Mouse (Mus musculus): ENCODE data around the gene Adh5.
"Not testable (repeated sequence)": the region's sequence is repeated elsewhere in the genome, so short reads cannot be mapped to it uniquely, and the experiment has no call there.

Adh5 gene

DNA sequence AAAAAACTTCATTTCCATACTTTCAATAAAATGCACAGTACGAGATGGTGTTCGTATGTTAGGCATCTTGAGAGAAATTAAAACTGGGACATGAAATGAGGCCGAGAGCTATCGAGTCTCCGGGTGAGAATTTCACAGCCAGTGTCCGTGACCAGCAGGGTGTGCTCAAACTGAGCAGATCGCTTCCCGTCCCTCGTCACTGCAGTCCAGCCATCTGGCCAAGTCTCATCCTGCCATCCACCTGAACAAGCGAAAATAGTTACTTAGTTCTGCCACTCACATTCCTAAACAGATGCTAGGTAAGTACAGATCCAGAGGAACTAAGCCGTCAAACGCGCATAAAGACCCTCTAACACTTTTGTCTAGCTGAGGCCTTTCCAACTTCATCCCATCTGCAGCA is 17.4 kb downstream of the Adh5 start:
- no peak for DNase-seq (ENCODE audit: low spot score)

- DNase-seq (ENCODE audit: low spot score) = no peak
Observed at GRCm38 (mm10) chr3:138461832-138462231, 18.9 kb downstream of the Adh5 start.

GRCm38 (mm10) chr3:138463137-138463536 is 20.2 kb downstream of the Adh5 start:
- no peak for DNase-seq (ENCODE audit: low spot score)

DNA sequence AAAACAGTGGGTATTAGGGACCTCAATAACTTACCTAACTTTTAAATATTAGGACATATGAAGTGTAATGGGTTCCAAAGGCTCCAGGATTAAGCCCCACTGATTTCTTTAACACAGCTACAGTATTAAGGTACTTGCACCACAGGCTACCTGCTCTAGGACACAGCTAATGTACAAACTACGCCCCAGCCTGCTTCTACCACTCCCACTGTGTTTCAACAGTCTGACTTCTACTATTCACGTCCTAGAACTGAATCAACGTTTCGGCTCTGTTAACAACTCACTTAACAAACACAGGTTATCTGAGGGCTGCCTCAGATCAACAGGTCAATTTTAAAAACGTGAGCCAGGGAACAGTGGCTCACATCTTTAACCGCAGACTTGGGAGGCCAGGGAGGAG is 20.9 kb downstream of the Adh5 start:
- DNase-seq (ENCODE audit: low spot score) = no peak

- DNase-seq (ENCODE audit: low spot score) = no peak
Observed at GRCm38 (mm10) chr3:138464573-138465147, 21.8 kb downstream of the Adh5 start.

DNA sequence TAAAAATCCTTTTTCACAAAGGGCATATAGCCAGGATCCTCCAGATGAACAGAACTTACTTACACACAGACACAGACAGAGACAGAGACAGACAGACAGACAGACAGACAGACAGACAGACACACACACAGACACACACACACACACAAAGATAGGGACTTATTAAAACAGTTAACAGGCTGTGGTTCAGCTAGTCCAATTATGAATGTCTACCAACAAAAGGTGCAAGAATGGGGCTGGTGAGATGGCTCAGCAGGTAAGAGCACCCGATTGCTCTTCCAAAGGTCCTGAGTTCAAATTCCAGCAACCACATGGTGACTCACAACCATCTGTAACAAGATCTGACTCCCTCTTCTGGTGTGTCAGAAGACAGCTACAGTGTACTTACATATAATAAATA is 23.8 kb downstream of the Adh5 start:
- not testable (repeated sequence) for DNase-seq (ENCODE audit: low spot score)

- DNase-seq (ENCODE audit: low spot score) = no peak
Observed at GRCm38 (mm10) chr3:138471066-138471465, 28.2 kb downstream of the Adh5 start.

DNA sequence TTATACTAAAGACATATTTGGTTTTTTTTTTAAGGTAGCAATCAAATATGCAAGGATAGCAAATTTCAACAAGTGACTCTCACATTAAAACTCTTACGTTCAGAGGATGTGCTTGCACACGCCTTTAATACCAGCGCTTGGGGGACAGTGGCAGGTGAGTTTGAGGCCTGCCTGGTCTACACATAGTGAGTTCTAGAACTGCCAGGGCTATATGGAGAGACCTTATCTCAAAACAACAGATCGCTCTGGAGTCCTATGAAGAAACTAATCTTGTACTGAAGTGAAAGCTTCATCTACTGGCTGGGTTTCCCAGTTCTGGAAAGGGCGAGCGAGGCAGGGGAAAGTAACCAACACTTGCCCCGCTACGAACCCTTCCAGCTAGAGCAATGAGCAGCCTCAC is 36.6 kb downstream of the Adh5 start:
- no peak for DNase-seq (ENCODE audit: low spot score)

- DNase-seq (ENCODE audit: low spot score) = no peak
Observed at GRCm38 (mm10) chr3:138481526-138482284, 38.8 kb downstream of the Adh5 start.

DNA sequence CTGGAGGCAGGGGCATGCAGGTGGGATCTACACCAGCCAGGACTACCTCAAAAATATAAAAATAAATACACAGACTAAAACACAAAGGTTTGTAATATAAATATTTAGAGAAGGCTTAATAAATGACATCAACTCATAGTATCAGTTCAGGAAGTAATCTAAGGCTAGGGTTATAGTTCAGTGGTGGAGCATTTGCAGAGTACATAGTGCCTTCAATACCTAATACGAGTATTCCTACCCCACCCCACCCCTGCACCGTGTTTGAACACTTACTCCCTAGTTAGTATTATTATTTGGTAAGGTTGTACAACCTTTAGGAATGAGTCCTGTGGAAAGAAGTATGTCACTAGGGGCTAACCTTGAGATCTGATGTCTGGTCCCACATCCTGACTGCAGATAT is 40.3 kb downstream of the Adh5 start:
- DNase-seq (ENCODE audit: low spot score) = no peak

GRCm38 (mm10) chr3:138488584-138489326 is 45.9 kb downstream of the Adh5 start:
- DNase-seq (ENCODE audit: low spot score) = no peak

DNA sequence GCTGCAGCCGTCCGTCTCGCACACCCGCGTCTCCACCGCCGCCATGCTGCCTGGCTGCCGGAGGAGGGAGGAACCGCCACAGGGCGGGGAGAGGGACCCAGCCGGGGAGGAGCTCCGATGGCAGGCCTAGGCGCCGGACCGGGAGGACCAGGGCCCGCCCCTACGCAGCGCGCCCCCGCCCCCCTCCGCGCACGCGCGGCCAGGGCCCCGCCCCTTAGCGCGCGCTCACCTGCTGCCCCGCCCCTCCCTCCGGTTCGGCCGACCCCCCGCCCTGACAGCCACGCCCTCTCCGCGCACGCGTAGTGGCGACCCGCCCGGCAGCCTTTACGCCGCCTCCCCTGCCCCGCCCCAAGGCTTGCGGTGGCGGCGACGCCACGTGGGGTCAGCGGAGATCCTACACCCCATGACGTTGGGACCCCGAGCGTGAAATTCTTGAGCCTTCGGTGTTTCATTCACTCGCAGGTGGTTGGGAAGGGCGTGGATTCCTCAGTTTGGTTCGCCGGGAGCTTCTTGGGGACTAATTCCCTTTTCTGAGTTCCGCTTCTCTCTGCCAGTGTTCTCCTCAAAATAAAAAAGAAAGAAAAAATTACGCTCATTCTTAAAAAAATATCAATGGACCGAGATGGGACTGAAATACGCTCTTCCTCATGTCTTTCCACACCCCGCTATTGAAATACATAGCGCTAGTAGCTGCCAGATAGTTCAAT is 46.6 kb downstream of the Adh5 start, which contains the start of gene Metap1:
Gene Metap1, minus strand, starts transcription at position 189 of the 707 bp plus-strand sequence.
- DNase-seq (ENCODE audit: low spot score) = peak; percentile 96

DNA sequence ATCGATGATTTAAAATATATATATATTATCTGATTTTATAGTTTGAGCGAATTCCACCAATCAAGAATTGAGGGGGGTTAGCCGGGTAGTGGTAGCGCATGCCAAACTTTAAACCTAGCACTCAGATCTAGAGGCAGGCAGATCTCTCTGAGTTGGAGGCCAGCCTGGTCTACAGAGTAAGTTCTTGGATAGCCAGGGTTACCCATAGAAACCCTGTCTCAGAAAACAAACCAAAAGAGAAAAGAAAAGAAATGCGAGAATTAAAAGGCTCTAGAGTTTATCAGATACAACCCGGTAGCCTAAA is 47.1 kb downstream of the Adh5 start:
- no peak for DNase-seq (ENCODE audit: low spot score)

DNA sequence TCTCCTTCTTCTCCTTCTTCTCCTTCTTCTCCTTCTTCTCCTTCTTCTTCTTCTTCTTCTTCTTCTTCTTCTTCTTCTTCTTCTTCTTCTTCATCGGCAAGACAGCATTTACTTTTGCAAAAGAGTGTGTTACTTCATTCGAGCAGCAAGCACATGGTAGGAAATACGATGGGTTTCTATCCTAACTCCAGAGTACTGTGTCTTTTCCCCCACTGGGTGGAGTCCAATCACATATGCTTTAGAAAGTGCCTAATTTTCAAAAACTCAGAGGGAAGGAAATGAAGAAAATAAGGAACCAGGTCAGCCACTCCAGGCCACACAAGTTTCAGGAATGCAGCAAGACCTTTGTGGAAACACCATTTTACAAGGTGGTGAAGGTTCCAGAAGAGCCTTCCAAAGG is 50.8 kb downstream of the Adh5 start:
- no peak for DNase-seq (ENCODE audit: low spot score)

DNA sequence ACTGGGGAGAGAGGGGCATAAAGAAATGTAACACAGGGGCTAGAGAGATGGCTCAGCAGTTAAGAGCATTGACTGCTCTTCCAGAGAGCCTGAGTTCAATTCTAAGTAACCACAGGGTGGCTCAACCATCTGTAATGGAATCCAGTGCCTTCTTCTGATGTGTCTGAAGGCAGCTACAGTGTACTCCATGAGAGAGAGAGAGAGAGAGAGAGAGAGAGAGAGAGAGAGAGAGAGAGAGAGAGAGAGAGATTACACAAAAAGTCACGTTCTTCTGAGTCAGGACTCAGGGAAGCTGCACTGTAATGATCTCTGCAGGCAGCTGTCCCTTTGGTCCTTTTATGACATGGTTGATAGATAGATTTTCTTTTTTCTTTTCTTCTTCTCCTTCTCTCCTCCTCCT is 51.7 kb downstream of the Adh5 start:
- no peak for DNase-seq (ENCODE audit: low spot score)

DNA sequence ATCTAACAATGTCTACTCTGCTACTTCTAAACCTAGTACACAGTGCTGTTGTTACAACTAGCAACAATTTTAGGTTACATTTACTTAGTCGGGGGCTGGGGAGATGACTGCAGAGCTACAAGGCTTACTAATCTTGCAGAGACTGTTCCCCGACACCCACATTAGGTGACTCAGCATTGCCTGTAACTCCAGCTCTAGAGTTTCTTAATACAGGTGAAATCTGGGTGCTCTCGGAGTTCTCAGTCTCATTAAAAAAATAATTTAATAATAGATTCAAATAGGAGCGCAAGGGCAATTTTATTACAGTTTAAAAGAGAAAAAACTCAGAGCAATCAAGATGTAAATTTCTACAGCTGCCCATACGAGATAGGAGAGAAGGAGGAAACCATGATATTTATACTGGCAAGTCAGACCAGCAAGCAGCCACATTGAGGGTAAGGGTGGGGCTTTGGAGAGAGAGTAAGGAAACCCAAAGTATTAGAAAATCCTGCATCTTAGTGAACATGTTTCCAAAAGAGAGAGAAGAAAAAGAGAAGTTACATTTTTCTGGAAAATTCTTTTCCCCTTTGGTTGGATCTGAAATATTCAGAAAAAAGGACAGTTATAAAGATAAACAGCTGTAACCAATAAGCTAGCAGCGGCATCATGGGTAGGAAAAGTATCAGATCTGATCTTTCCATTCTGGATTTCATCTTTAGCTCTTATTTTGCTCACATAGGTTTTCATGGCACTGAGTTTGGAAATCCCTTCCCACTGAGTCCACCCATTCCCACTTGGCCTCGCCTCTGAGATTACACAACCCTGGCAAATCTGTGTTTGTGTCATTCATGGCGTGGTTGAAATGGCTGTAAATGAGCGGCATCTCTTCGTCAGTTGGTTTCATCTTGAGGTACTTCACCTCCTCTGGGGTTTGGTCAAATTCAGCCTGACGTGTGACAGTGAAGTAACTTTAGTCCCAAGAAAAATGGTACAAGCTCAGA is 52.6 kb downstream of the Adh5 start:
- no peak for DNase-seq (ENCODE audit: low spot score)

- no peak for DNase-seq (ENCODE audit: low spot score)
Observed at GRCm38 (mm10) chr3:138498731-138499130, 55.8 kb downstream of the Adh5 start.

DNA sequence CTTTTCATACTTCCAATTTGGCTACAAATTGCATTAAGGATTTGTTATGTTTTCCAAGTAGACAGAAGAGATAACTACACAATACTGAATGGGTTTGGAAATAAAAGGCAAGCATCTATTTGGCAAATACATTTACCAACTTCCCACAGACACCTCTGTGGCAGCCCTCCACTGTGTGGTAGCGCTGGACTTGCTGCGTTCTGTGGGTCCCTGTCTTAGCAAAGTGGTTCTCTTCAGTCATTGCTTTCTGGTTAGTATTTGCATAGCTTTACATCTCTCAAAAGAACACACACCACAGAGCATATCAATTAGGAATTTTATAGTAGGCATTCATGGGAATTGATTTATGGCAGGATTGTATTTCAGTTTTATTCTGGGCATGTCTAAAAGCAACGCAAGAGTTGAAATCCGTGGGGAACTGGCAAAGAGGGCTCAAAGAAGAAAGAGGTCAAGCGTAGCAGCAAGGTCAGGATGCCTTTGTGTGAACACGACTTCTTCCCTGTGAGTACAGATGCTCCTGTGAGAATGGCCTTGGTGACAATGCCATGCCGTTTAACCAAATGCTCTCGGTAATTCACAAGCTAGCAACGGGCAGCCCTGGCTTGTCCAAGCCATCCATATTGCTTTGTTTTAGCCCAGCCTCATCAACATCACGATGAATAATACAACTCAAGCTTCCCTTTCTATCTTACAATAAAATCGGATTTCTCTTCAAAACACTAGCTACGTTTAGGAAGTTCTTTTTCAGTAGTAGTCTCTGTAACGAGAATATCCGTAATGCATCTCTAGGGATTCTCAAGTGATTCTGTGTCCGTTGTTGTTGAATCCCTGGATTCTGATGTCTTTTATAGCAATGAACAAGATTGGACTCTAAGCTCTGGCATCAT is 57.2 kb downstream of the Adh5 start:
- DNase-seq (ENCODE audit: low spot score) = no peak

DNA sequence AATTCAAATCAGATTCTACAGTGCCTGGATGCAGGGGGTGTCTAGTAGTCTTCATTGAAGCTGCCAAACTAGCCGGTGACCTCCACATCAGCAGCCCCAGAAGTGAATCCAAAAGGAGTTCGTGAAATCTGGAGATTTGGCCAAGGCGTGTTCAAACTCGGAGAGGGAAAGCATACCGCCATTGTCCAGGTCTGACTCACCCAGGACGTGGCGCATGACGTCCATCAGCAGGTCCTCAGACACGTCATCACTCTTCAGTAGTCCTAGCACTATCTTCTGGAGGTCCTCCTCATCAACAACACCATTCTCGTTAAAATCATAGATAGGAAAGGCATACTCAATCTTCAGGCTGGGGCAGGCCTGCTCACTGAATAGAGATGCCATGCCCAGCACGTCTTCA is 60.9 kb downstream of the Adh5 start:
- DNase-seq (ENCODE audit: low spot score) = no peak
